Mouse (Mus musculus) cerebellum, postnatal 25 days (tissue): ENCODE data around the gene Gm21969.

Experiments
- DNase-seq, 2 experiments: peaks; one replicate each; pipeline ENCODE4 v3.0.0; 2021; ENCODE audit warnings: mixed read lengths in 2 of 2

Gene Gm21969

DNA sequence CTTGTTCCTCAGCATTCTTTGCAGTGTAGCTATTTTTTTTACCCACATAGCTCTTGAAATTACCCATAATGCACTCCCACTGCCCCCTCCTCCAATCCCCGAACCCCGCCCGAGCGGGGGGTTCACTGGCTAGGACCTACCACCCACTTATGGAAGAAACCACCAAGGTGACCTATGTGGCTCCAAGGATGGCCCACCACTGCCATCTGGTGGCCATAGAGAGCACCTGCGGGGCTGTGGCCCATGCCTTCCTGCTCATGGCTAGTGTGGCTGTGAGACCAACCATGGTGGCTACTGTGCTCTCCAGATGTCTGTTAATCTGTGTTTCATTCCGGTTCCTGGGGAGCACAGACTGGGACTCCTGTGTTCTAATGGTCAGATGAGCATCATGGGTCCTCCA is 66.9 kb downstream of the Gm21969 start:
- peak; percentile 69 to 82 for DNase-seq

DNA sequence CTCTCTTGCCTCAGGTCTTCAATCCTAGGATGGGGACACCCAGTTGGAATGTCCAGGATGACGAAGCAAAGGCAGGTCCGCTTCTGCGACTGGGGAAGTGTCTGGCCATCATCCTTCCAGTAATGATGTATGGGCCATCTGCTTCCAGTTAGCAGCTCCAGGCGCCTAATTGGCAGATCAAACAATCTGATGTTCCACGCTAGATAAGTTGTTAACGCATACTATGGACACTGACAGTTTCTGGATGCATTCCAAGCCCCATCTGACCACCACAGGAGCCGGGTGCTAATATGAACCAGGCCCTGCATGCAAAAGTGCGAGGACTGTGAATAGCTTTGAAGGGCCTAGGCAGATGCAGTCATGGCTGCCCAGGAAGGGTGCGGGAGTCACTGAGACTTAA is 72.7 kb downstream of the Gm21969 start:
- DNase-seq: no peak

DNA sequence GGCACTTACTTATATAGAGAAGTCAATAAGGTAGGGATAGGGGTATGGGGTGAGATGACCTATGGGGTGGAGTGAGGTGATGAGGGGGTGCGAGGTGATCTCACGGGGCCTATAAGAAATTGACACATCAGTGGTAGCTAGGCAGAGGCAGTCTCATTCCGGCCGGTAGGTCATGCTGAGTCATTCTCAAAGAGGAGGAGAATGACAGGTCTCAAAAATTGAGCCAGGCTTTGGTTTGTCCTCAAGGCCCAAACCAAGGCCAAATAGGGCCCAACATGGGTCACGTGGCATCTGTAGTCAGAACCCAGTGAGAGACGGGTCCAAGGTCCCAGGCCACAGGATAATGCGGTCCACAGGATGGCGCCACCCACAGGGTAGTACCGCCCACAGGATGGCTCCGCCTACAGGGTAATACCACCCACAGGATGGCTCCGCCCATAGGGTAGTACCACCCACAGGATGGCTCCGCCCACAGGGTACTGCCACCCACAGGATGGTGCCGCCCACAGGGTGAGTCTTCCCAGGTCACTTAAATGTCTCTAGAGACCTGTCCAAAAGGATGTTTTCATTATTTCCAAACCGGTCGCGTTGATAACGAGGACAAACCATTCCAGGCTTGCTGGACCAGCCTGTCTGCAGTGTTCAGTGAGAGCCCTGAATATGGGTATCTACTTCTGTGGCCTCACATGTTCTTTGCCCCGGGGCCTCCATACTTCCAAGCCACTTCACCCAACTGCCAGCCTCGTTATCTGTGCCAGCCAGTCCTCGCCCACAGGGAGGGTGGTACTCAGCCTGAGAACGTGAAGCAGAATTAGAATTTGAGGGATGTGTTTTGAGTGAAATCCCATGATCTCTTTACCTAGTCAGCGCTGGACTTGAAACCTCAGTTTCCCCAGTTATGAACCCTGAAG is 81.0 kb downstream of the Gm21969 start:
- no peak for DNase-seq

GRCm38 (mm10) chr4:139684639-139685017 is 81.6 kb downstream of the Gm21969 start:
- DNase-seq: peak; percentile 63 to 76

GRCm38 (mm10) chr4:139688058-139688457 is 85.1 kb downstream of the Gm21969 start:
- no peak for DNase-seq

GRCm38 (mm10) chr4:139689627-139690269 is 86.8 kb downstream of the Gm21969 start:
- no peak for DNase-seq

DNA sequence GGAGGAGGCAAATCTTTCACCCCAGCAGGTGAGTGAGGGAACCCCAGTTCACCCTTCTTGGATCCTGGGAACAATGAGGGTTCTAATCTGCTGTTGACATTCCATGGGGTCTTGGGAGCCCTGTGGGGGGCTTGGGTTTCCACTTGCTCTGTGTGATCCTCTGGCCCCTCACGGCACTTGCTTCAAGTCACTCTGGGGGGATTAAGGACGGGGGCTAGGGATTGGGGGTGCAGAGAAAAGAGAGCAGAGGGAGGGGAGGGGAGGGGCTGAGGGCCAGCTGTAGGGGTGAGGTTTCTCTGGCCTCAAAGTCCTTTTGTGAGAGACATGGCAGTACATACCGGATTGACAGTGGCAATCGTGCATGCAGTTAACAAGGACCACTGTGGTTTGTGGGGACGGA is 90.3 kb downstream of the Gm21969 start:
- DNase-seq: no peak

GRCm38 (mm10) chr4:139697755-139698154 is 94.8 kb downstream of the Gm21969 start:
- DNase-seq: no peak

DNA sequence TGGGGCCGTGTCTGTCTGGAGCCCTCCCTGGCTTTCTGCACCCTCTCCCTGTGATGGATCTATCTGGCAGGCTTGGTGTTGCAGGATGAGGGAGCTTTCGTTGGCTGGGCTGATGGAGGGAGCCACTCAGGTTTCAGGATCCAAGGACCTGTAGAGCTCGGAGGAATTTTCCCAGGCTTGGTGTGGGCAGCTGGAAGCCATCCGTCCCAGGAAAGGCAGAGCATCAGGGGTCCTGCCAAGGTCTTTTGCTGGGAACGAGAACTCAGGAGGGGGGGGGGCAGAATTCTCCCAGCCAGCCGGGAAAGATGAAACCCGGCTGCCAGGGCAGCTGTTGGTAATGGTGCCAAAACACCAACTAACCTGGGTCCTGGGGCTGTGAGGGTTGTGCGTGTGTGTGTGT is 95.6 kb downstream of the Gm21969 start:
- no peak for DNase-seq

GRCm38 (mm10) chr4:139702914-139703313 is 99.9 kb downstream of the Gm21969 start:
- DNase-seq: no peak

- DNase-seq: no peak
Measured at GRCm38 (mm10) chr4:139703468-139703867, 100.5 kb downstream of the Gm21969 start.

- DNase-seq: no peak
Measured at GRCm38 (mm10) chr4:139705986-139706385, 103.0 kb downstream of the Gm21969 start.

DNA sequence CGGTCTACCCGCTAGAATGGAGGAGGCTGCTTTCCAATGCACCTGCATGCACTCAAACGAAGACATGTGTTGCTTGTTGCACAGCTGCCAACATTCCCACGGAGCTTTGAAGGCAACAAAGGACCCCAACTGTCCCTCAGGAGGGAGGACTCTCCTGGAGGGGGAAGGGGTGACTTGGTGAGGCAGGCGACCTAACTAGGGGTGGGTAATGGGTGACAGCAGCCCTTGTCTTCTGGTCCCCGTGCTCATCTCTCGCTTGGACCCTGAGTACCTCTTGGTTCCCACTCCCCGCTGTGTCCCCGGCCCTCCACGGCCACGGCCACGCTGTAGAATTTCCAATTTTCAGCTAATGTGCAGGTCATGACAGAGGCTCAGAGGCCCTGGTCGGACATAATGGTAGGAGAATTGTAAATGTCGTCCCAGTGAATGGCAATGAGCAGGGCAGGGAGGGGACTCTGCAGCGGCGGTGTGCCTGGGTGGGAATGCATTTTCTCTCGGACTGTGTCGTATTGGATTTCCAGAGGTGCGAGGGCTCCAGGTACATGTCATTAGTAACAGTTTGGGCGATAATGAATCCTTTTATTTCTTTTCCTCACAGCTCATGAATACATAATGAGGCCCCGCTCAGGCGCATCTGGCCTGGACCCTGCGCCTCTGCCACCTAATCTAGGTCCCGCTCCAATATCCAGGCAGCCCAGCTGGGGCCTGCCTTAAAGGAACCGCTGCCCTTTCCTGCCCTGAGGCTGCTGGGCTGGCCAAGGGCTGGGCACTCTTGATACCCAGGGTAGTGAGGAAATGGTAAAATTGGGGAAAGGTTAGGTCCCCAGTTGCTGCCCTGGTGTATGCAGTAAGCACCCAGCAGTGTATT is 107.7 kb downstream of the Gm21969 start:
- DNase-seq: no peak
